Mouse (Mus musculus) heart, embryonic 12.5 days (tissue): ENCODE measurements around the gene Sec1. TPM values are rescaled to one million over a fixed set of nuclear protein-coding genes. Genes with fewer than 3 reads are reported as not detected.

Source experiments
- ATAC-seq: fragments of 200-750 bp; cut with Nextera tagmentation; 2 replicates; pipeline ENCODE4 v1.8.0; 2017; ENCODE audit warnings: moderate TSS enrichment, moderate library complexity; ENCODE audit not compliant: insufficient number of reproducible peaks, low FRiP score
- H3K27ac ChIP-seq: fragments of 300-500 bp; sonication (generic); 2 replicates; pipeline ENCODE4 v1.5.1; 2016; ENCODE audit warnings: mild to moderate bottlenecking, moderate library complexity; ENCODE audit not compliant: poor library complexity, severe bottlenecking
- H3K27me3 ChIP-seq: fragments of 300-500 bp; sonication (generic); replicated peaks from 2 replicates; pipeline ENCODE4 v1.6.1; 2016; ENCODE audit warnings: mild to moderate bottlenecking, moderate library complexity
- H3K36me3 ChIP-seq: fragments of 300-500 bp; sonication (generic); 2 replicates; pipeline ENCODE4 v1.6.1; 2016; ENCODE audit warnings: mild to moderate bottlenecking, moderate library complexity
- H3K4me1 ChIP-seq: fragments of 300-500 bp; sonication (generic); replicated peaks from 2 replicates; pipeline ENCODE4 v1.6.1; 2016; ENCODE audit warnings: mild to moderate bottlenecking
- H3K4me2 ChIP-seq: fragments of 300-500 bp; sonication (generic); 2 replicates; pipeline ENCODE4 v1.6.1; 2016; ENCODE audit warnings: mild to moderate bottlenecking, moderate library complexity
- H3K4me3 ChIP-seq: fragments of 300-500 bp; sonication (generic); 2 replicates; pipeline ENCODE4 v1.5.1; 2016; ENCODE audit warnings: mild to moderate bottlenecking
- H3K9ac ChIP-seq: fragments of 300-500 bp; sonication (generic); 2 replicates; pipeline ENCODE4 v1.6.1; 2016; ENCODE audit warnings: mild to moderate bottlenecking, moderate library complexity
- H3K9me3 ChIP-seq: fragments of 300-500 bp; sonication (generic); replicated peaks from 2 replicates; pipeline ENCODE4 v1.6.1; 2016; ENCODE audit warnings: mild to moderate bottlenecking, moderate library complexity
- WGBS: fragments of 180-500 bp; shearing (Covaris S2); methylation state at CpG from one replicate; pipeline ENCODE4 v1.1.7; 2016; 5-methylcytosine and 5-hydroxymethylcytosine counted together
- polyA plus RNA-seq: library from polyadenylated mRNA; unstranded; fragments of >200 nt; fragmentation: Nextera tagmentation; extraction: Ambion mirVana; gene quantifications from 2 replicates; pipeline ENCODE4 v1.2.1, GENCODE M21; 2016

Gene Sec1
- polyA plus RNA-seq, 1 experiment from 2014 or later = 0.49 TPM

- no peaks in the 10 kb centered on the region for H3K27me3 ChIP-seq
- H3K36me3 ChIP-seq = peaks cover 47% of the 10 kb centered on the region
- ATAC-seq = peak; percentile 38
- H3K27ac ChIP-seq = peak overlapping the region; percentile 86
- H3K4me2 ChIP-seq = peak overlapping the region; percentile 92
- no peaks in the 10 kb centered on the region for H3K9me3 ChIP-seq
- H3K4me1 ChIP-seq = peaks cover 50% of the 10 kb centered on the region
- H3K9ac ChIP-seq = peak overlapping the region; percentile 84
- peak overlapping the region; percentile 95 for H3K4me3 ChIP-seq
- 7% methylated on average over 31 of the region's 31 CpGs for WGBS
Measured at GRCm38 (mm10) chr7:45716952-45717917, 23.0 kb upstream of the Sec1 start.

- H3K27me3 ChIP-seq = no peaks in the 10 kb centered on the region
- H3K4me1 ChIP-seq = peaks cover 50% of the 10 kb centered on the region
- H3K36me3 ChIP-seq = peaks cover 47% of the 10 kb centered on the region
- no peak overlapping the region; the same call in 1 of the 2 replicates for H3K27ac ChIP-seq
- H3K9me3 ChIP-seq = no peaks in the 10 kb centered on the region
- peak overlapping the region; percentile 92 for H3K4me2 ChIP-seq
- ATAC-seq = no peak
- peak overlapping the region; percentile 84; the same call in 1 of the 2 replicates for H3K9ac ChIP-seq
- 85% methylated on average over 3 of the region's 3 CpGs for WGBS
- H3K4me3 ChIP-seq = peak overlapping the region; percentile 95
Measured at GRCm38 (mm10) chr7:45716460-45716857, 22.3 kb upstream of the Sec1 start.

- Histone ChIP-seq H3K4me3 (peak overlapping the region; percentile 95), H3K27ac (peak overlapping the region; percentile 34; the same call in 1 of the 2 replicates), H3K4me2 (peak overlapping the region; percentile 92), H3K36me3 (peaks cover 48% of the 10 kb centered on the region), H3K9ac (peak overlapping the region; percentile 33), H3K27me3 (no peaks in the 10 kb centered on the region), H3K4me1 (peaks cover 48% of the 10 kb centered on the region), H3K9me3 (no peaks in the 10 kb centered on the region)
- WGBS = 77% methylated on average over 19 of the region's 19 CpGs
- no peak for ATAC-seq
Measured at GRCm38 (mm10) chr7:45715741-45716459, 21.7 kb upstream of the Sec1 start.

- Histone ChIP-seq H3K36me3 (peaks cover 48% of the 10 kb centered on the region), H3K27ac (peak within 1 kb of the TSS; percentile 34; the same call in 1 of the 2 replicates), H3K4me1 (peaks cover 47% of the 10 kb centered on the region), H3K27me3 (no peaks in the 10 kb centered on the region), H3K4me3 (peak within 1 kb of the TSS; percentile 95), H3K4me2 (peak within 1 kb of the TSS; percentile 92), H3K9me3 (no peaks in the 10 kb centered on the region), H3K9ac (peak within 1 kb of the TSS; percentile 81)
- WGBS = 6% methylated on average over 34 of the region's 34 CpGs
- ATAC-seq = peak; percentile 91
Measured at GRCm38 (mm10) chr7:45715090-45715708, 21.0 kb upstream of the Sec1 start, which contains the start of gene Rpl18. Rpl18 (plus strand) TSS chr7:45715457.

- Histone ChIP-seq H3K9me3 (no peaks in the 10 kb centered on the region), H3K27me3 (no peaks in the 10 kb centered on the region), H3K4me3 (peak overlapping the region; percentile 95), H3K27ac (peak overlapping the region; percentile 7; the same call in 1 of the 2 replicates), H3K36me3 (peaks cover 48% of the 10 kb centered on the region), H3K9ac (peak overlapping the region; percentile 81), H3K4me1 (peaks cover 44% of the 10 kb centered on the region), H3K4me2 (peak overlapping the region; percentile 92)
- 12% methylated on average over 14 of the region's 14 CpGs for WGBS
- ATAC-seq = peak; percentile 37
Measured at GRCm38 (mm10) chr7:45714630-45715089, 20.5 kb upstream of the Sec1 start.

- peak overlapping the region; percentile 95 for H3K4me3 ChIP-seq
- peak overlapping the region; percentile 92 for H3K4me2 ChIP-seq
- peaks cover 44% of the 10 kb centered on the region for H3K4me1 ChIP-seq
- peak overlapping the region; percentile 81 for H3K9ac ChIP-seq
- WGBS = 83% methylated on average over 6 of the region's 6 CpGs
- H3K27ac ChIP-seq = no peak overlapping the region
- ATAC-seq = no peak
- H3K27me3 ChIP-seq = no peaks in the 10 kb centered on the region
- peaks cover 44% of the 10 kb centered on the region for H3K36me3 ChIP-seq
- no peaks in the 10 kb centered on the region for H3K9me3 ChIP-seq
Measured at GRCm38 (mm10) chr7:45713881-45714520, 19.8 kb upstream of the Sec1 start.

- Histone ChIP-seq H3K9me3 (no peaks in the 10 kb centered on the region), H3K27ac (no peak overlapping the region), H3K27me3 (no peaks in the 10 kb centered on the region), H3K4me1 (peaks cover 45% of the 10 kb centered on the region), H3K4me3 (no peak overlapping the region), H3K4me2 (no peak overlapping the region), H3K9ac (no peak overlapping the region), H3K36me3 (peaks cover 43% of the 10 kb centered on the region)
- WGBS = 96% methylated on average over 16 of the region's 16 CpGs
- no peak for ATAC-seq
Measured at GRCm38 (mm10) chr7:45713396-45713795, 19.2 kb upstream of the Sec1 start.

GRCm38 (mm10) chr7:45712022-45712757 is 18.0 kb upstream of the Sec1 start:
- peaks cover 57% of the 10 kb centered on the region for H3K4me1 ChIP-seq
- no peaks in the 10 kb centered on the region for H3K27me3 ChIP-seq
- H3K9me3 ChIP-seq = no peaks in the 10 kb centered on the region
- no peak overlapping the region for H3K9ac ChIP-seq
- 88% methylated on average over 21 of the region's 21 CpGs for WGBS
- H3K4me2 ChIP-seq = no peak overlapping the region
- ATAC-seq = no peak
- H3K36me3 ChIP-seq = peaks cover 43% of the 10 kb centered on the region
- H3K27ac ChIP-seq = no peak overlapping the region
- no peak overlapping the region for H3K4me3 ChIP-seq

- Histone ChIP-seq H3K27ac (no peak overlapping the region), H3K27me3 (no peaks in the 10 kb centered on the region), H3K36me3 (peaks cover 43% of the 10 kb centered on the region), H3K4me1 (peaks cover 52% of the 10 kb centered on the region), H3K9ac (no peak overlapping the region), H3K4me2 (no peak overlapping the region), H3K9me3 (no peaks in the 10 kb centered on the region), H3K4me3 (no peak overlapping the region)
- no peak for ATAC-seq
- WGBS = 88% methylated on average over 24 of the region's 24 CpGs
Measured at GRCm38 (mm10) chr7:45711316-45712021, 17.3 kb upstream of the Sec1 start.
